Mouse (Mus musculus) liver, embryonic 15.5 days (tissue): ENCODE results near the gene Sltm. TPM values are rescaled to one million over a fixed set of nuclear protein-coding genes. Genes with fewer than 3 reads are reported as not detected.

Experiments used
- ATAC-seq: fragments of 200-750 bp; cut with Nextera tagmentation; 2 replicates; pipeline ENCODE4 v1.8.0; 2017; ENCODE audit warnings: moderate number of reproducible peaks, mild to moderate bottlenecking, moderate library complexity; ENCODE audit not compliant: insufficient read depth
- H3K27ac ChIP-seq: fragments of 300-500 bp; sonication (generic); replicated peaks from 2 replicates; pipeline ENCODE4 v1.5.1; 2015; ENCODE audit warnings: mild to moderate bottlenecking, inconsistent platforms
- H3K27me3 ChIP-seq: fragments of 300-500 bp; sonication (generic); 2 replicates; pipeline ENCODE4 v1.6.1; 2015; ENCODE audit warnings: mild to moderate bottlenecking, inconsistent platforms
- H3K36me3 ChIP-seq: fragments of 300-500 bp; sonication (generic); replicated peaks from 2 replicates; pipeline ENCODE4 v1.6.1; 2015; ENCODE audit warnings: moderate library complexity, mild to moderate bottlenecking, inconsistent platforms
- H3K4me1 ChIP-seq: fragments of 300-500 bp; sonication (generic); replicated peaks from 2 replicates; pipeline ENCODE4 v1.6.1; 2015; ENCODE audit warnings: inconsistent platforms
- H3K4me2 ChIP-seq: fragments of 300-500 bp; sonication (generic); 2 replicates; pipeline ENCODE4 v1.6.1; 2015; ENCODE audit warnings: moderate library complexity, mild to moderate bottlenecking, inconsistent platforms
- H3K4me3 ChIP-seq: fragments of 300-500 bp; sonication (generic); replicated peaks from 2 replicates; pipeline ENCODE4 v1.5.1; 2015; ENCODE audit warnings: mild to moderate bottlenecking, inconsistent platforms
- H3K9ac ChIP-seq: fragments of 300-500 bp; sonication (generic); 2 replicates; pipeline ENCODE4 v1.6.1; 2015; ENCODE audit warnings: moderate library complexity, mild to moderate bottlenecking, inconsistent platforms
- H3K9me3 ChIP-seq: fragments of 300-500 bp; sonication (generic); replicated peaks from 2 replicates; pipeline ENCODE4 v1.6.1; 2016; ENCODE audit warnings: inconsistent platforms
- WGBS: fragments of 180-500 bp; shearing (Covaris S2); methylation state at CpG from one replicate; pipeline ENCODE4 v1.1.7; 2015; ENCODE audit warnings: mixed read lengths; ENCODE audit not compliant: insufficient replicate concordance; 5-methylcytosine and 5-hydroxymethylcytosine counted together
- polyA plus RNA-seq: library from polyadenylated mRNA; unstranded; fragments of >200 nt; fragmentation: Nextera tagmentation; extraction: Ambion mirVana; gene quantifications from 2 replicates; pipeline ENCODE4 v1.2.1, GENCODE M21; 2015

The Sltm gene
- polyA plus RNA-seq, 1 experiment from 2014 or later, result 15.6 TPM

- no peak for ATAC-seq
- H3K4me2 ChIP-seq, result no peak overlapping the region
- no peaks in the 10 kb centered on the region for H3K9me3 ChIP-seq
- no peak overlapping the region for H3K27ac ChIP-seq
- no peaks in the 10 kb centered on the region for H3K4me1 ChIP-seq
- no peaks in the 10 kb centered on the region for H3K27me3 ChIP-seq
- 33% methylated on average over 4 of the region's 4 CpGs for WGBS
- H3K36me3 ChIP-seq, result peaks cover 92% of the 10 kb centered on the region
- H3K4me3 ChIP-seq, result no peak overlapping the region
- no peak overlapping the region for H3K9ac ChIP-seq
Observed at GRCm38 (mm10) chr9:70590775-70591174, 48.2 kb downstream of the Sltm start.

- H3K27ac ChIP-seq, result no peak overlapping the region
Observed at GRCm38 (mm10) chr9:70591486-70591885, 48.9 kb downstream of the Sltm start.

GRCm38 (mm10) chr9:70598271-70598670, 55.7 kb downstream of the Sltm start:
- no peaks in the 10 kb centered on the region for H3K4me1 ChIP-seq
- H3K27ac ChIP-seq, result no peak overlapping the region
- no peak overlapping the region for H3K4me3 ChIP-seq
- no peak for ATAC-seq
- no peaks in the 10 kb centered on the region for H3K27me3 ChIP-seq
- peaks cover 67% of the 10 kb centered on the region for H3K36me3 ChIP-seq
- H3K4me2 ChIP-seq, result no peak overlapping the region
- no peaks in the 10 kb centered on the region for H3K9me3 ChIP-seq
- no peak overlapping the region for H3K9ac ChIP-seq
- 84% methylated on average over 2 of the region's 2 CpGs for WGBS

More at GRCm38 (mm10) chr9:70591486-70591885, 48.9 kb downstream of the Sltm start:
- Histone ChIP-seq H3K9me3 (no peaks in the 10 kb centered on the region), H3K4me3 (no peak overlapping the region), H3K4me2 (no peak overlapping the region), H3K27me3 (no peaks in the 10 kb centered on the region), H3K9ac (no peak overlapping the region), H3K36me3 (peaks cover 91% of the 10 kb centered on the region), H3K4me1 (no peaks in the 10 kb centered on the region)
- 18% methylated on average over 9 of the region's 9 CpGs for WGBS
- no peak for ATAC-seq

GRCm38 (mm10) chr9:70602186-70602845, 59.8 kb downstream of the Sltm start:
- H3K9ac ChIP-seq, result no peak overlapping the region
- no peaks in the 10 kb centered on the region for H3K4me1 ChIP-seq
- no peak overlapping the region for H3K27ac ChIP-seq
- ATAC-seq, result no peak
- no peaks in the 10 kb centered on the region for H3K27me3 ChIP-seq
- H3K4me3 ChIP-seq, result no peak overlapping the region
- H3K4me2 ChIP-seq, result no peak overlapping the region
- WGBS, result 92% methylated on average over 1 of the region's 1 CpGs
- no peaks in the 10 kb centered on the region for H3K9me3 ChIP-seq
- H3K36me3 ChIP-seq, result peaks cover 76% of the 10 kb centered on the region

GRCm38 (mm10) chr9:70611026-70611673, 68.6 kb downstream of the Sltm start:
- H3K4me2 ChIP-seq, result no peak overlapping the region
- H3K9ac ChIP-seq, result no peak overlapping the region
- no peaks in the 10 kb centered on the region for H3K9me3 ChIP-seq
- peaks cover 95% of the 10 kb centered on the region for H3K36me3 ChIP-seq
- H3K27me3 ChIP-seq, result no peaks in the 10 kb centered on the region
- no peak for ATAC-seq
- H3K4me3 ChIP-seq, result no peak overlapping the region
- no peaks in the 10 kb centered on the region for H3K4me1 ChIP-seq
- 70% methylated on average over 3 of the region's 3 CpGs for WGBS
- H3K27ac ChIP-seq, result no peak overlapping the region

GRCm38 (mm10) chr9:70629711-70630110, 87.2 kb downstream of the Sltm start:
- H3K27ac ChIP-seq, result no peak overlapping the region
- H3K36me3 ChIP-seq, result peaks cover 57% of the 10 kb centered on the region
- H3K9me3 ChIP-seq, result no peaks in the 10 kb centered on the region
- ATAC-seq, result no peak
- WGBS, result 84% methylated on average over 2 of the region's 2 CpGs
- no peaks in the 10 kb centered on the region for H3K27me3 ChIP-seq
- no peak overlapping the region for H3K4me3 ChIP-seq
- no peak overlapping the region for H3K9ac ChIP-seq
- H3K4me1 ChIP-seq, result no peaks in the 10 kb centered on the region
- H3K4me2 ChIP-seq, result no peak overlapping the region

GRCm38 (mm10) chr9:70631665-70632064, 89.1 kb downstream of the Sltm start:
- H3K36me3 ChIP-seq, result peaks cover 46% of the 10 kb centered on the region
- H3K4me2 ChIP-seq, result no peak overlapping the region
- WGBS, result 43% methylated on average over 5 of the region's 5 CpGs
- no peak overlapping the region for H3K4me3 ChIP-seq
- no peak overlapping the region for H3K27ac ChIP-seq
- H3K27me3 ChIP-seq, result no peaks in the 10 kb centered on the region
- no peak overlapping the region for H3K9ac ChIP-seq
- no peak for ATAC-seq
- H3K4me1 ChIP-seq, result no peaks in the 10 kb centered on the region
- H3K9me3 ChIP-seq, result no peaks in the 10 kb centered on the region

GRCm38 (mm10) chr9:70636748-70637147, 94.2 kb downstream of the Sltm start:
- no peak overlapping the region for H3K27ac ChIP-seq
- ATAC-seq, result no peak
- H3K4me3 ChIP-seq, result no peak overlapping the region
- no peak overlapping the region for H3K4me2 ChIP-seq
- H3K27me3 ChIP-seq, result no peaks in the 10 kb centered on the region
- H3K9ac ChIP-seq, result no peak overlapping the region
- peaks cover 63% of the 10 kb centered on the region for H3K36me3 ChIP-seq
- H3K4me1 ChIP-seq, result no peaks in the 10 kb centered on the region
- no peaks in the 10 kb centered on the region for H3K9me3 ChIP-seq
- WGBS, result 82% methylated on average over 2 of the region's 2 CpGs

Other genes with a start within 250 kb of the Sltm start
- gene Ccnb2, start 121.2 kb upstream of the Sltm start, polyA plus RNA-seq, result 207 and 219 TPM in 2 replicates
- gene Rnf111, start 39.0 kb upstream of the Sltm start, polyA plus RNA-seq, result 8.0 and 9.7 TPM in 2 replicates
- gene Gm10642, start 113.5 kb downstream of the Sltm start, polyA plus RNA-seq, result 1.4 TPM in 2 replicates
- 18.5 and 20.1 TPM in 2 replicates for gene Mindy2, start 114.4 kb downstream of the Sltm start, polyA plus RNA-seq
- 71.4 and 71.9 TPM in 2 replicates for gene Adam10, start 136.2 kb downstream of the Sltm start, polyA plus RNA-seq